Mouse (Mus musculus) lung, embryonic 14.5 days (tissue): ENCODE results near the gene Bcor. TPM values are rescaled to one million over a fixed set of nuclear protein-coding genes. Genes with fewer than 3 reads are reported as not detected.

Source experiments
- ATAC-seq: fragments of 200-750 bp; cut with Nextera tagmentation; 2 replicates; pipeline ENCODE4 v1.8.0; 2017; ENCODE audit warnings: mild to moderate bottlenecking, moderate TSS enrichment, moderate library complexity; ENCODE audit not compliant: insufficient read depth
- DNase-seq: peaks from one replicate; pipeline ENCODE4 v3.0.0-alpha.2; 2015
- H3K27ac ChIP-seq: fragments of 300-500 bp; sonication (generic); 2 replicates; pipeline ENCODE4 v1.5.1; 2014; ENCODE audit warnings: low read depth, mild to moderate bottlenecking, moderate library complexity
- H3K27me3 ChIP-seq: fragments of 300-500 bp; sonication (generic); 2 replicates; pipeline ENCODE4 v1.6.1; 2014; ENCODE audit warnings: low read length, control low read depth; ENCODE audit not compliant: insufficient read depth
- H3K36me3 ChIP-seq: fragments of 300-500 bp; sonication (generic); 2 replicates; pipeline ENCODE4 v1.6.1; 2014; ENCODE audit warnings: control low read depth; ENCODE audit not compliant: insufficient read depth
- H3K4me1 ChIP-seq: fragments of 300-500 bp; sonication (generic); 2 replicates; pipeline ENCODE4 v1.6.1; 2014; ENCODE audit warnings: antibody characterized with exemption, control low read depth; ENCODE audit not compliant: insufficient read depth
- H3K4me2 ChIP-seq: fragments of 300-500 bp; sonication (generic); 2 replicates; pipeline ENCODE4 v1.6.1; 2014; ENCODE audit warnings: mild to moderate bottlenecking
- H3K4me3 ChIP-seq: fragments of 300-500 bp; sonication (generic); 2 replicates; pipeline ENCODE4 v1.5.1; 2014; ENCODE audit warnings: low read depth, low read length
- H3K9ac ChIP-seq: fragments of 300-500 bp; sonication (generic); 2 replicates; pipeline ENCODE4 v1.6.1; 2014
- H3K9me3 ChIP-seq: fragments of 300-500 bp; sonication (generic); 2 replicates; pipeline ENCODE4 v1.6.1; 2016; ENCODE audit warnings: low read depth, low read length, control low read depth
- CTCF ChIP-seq: IDR thresholded peaks from 2 replicates; pipeline ENCODE4 v1.5.1; 2016; ENCODE audit warnings: antibody characterized with exemption, low read depth
- WGBS: fragments of 180-500 bp; shearing (Covaris S2); extraction: QIAGEN DNeasy Blood & Tissue Kit; methylation state at CpG from one replicate; pipeline ENCODE4 v1.1.7; 2014; 5-methylcytosine and 5-hydroxymethylcytosine counted together
- polyA plus RNA-seq: library from polyadenylated mRNA; unstranded; fragments of >200 nt; fragmentation: Nextera tagmentation; extraction: Ambion mirVana; gene quantifications from 2 replicates; pipeline ENCODE4 v1.2.1, GENCODE M21; 2014

The Bcor gene
- polyA plus RNA-seq, 1 experiment from 2014 or later = 28.9 TPM

GRCm38 (mm10) chrX:12146263-12146662 lies 13.9 kb downstream of the Bcor start:
- TF ChIP-seq CTCF = no peak
- DNase-seq = no peak
- Histone ChIP-seq H3K36me3 (no peaks in the 10 kb centered on the region), H3K27me3 (0 out of 2 replicates have a peak, but pooled peaks cover 2% of the 10 kb centered on the region), H3K4me2 (no peak overlapping the region), H3K4me3 (no peak overlapping the region), H3K9me3 (no peaks in the 10 kb centered on the region), H3K9ac (no peak overlapping the region), H3K4me1 (no peaks in the 10 kb centered on the region), H3K27ac (no peak overlapping the region)
- ATAC-seq = no peak
- WGBS = 67% methylated on average over 2 of the region's 2 CpGs

- no peak overlapping the region for H3K4me3 ChIP-seq
- WGBS = 67% methylated on average over 5 of the region's 5 CpGs
- no peak for DNase-seq
- no peak overlapping the region for H3K27ac ChIP-seq
- H3K4me1 ChIP-seq = peaks cover 4% of the 10 kb centered on the region; the same call in 1 of the 2 replicates
- no peak for ATAC-seq
- no peak overlapping the region for H3K9ac ChIP-seq
- no peak for TF ChIP-seq CTCF
- H3K4me2 ChIP-seq = no peak overlapping the region
- no peaks in the 10 kb centered on the region for H3K9me3 ChIP-seq
- no peaks in the 10 kb centered on the region for H3K36me3 ChIP-seq
- H3K27me3 ChIP-seq = peaks cover 12% of the 10 kb centered on the region; the same call in 1 of the 2 replicates
These were observed 17.3 kb downstream of the Bcor start for GRCm38 (mm10) chrX:12142832-12143231.

GRCm38 (mm10) chrX:12140086-12140740 lies 19.9 kb downstream of the Bcor start:
- ATAC-seq = peak; percentile 29; the same call in 1 of the 2 replicates
- no peaks in the 10 kb centered on the region for H3K36me3 ChIP-seq
- H3K27me3 ChIP-seq = peaks cover 28% of the 10 kb centered on the region
- H3K4me1 ChIP-seq = peaks cover 4% of the 10 kb centered on the region; the same call in 1 of the 2 replicates
- H3K9me3 ChIP-seq = no peaks in the 10 kb centered on the region
- H3K9ac ChIP-seq = peak overlapping the region; percentile 48
- H3K4me3 ChIP-seq = peak overlapping the region; percentile 27
- H3K4me2 ChIP-seq = peak overlapping the region; percentile 62
- no peak for TF ChIP-seq CTCF
- peak; percentile 52 for DNase-seq
- WGBS = 2% methylated on average over 45 of the region's 51 CpGs
- H3K27ac ChIP-seq = no peak overlapping the region; the same call in 1 of the 2 replicates

GRCm38 (mm10) chrX:12138266-12138665 lies 21.9 kb downstream of the Bcor start:
- H3K27me3 ChIP-seq = peaks cover 44% of the 10 kb centered on the region
- DNase-seq (no peak), ATAC-seq (no peak)
- H3K4me1 ChIP-seq = peaks cover 4% of the 10 kb centered on the region; the same call in 1 of the 2 replicates
- no peak overlapping the region for H3K4me2 ChIP-seq
- no peaks in the 10 kb centered on the region for H3K9me3 ChIP-seq
- H3K4me3 ChIP-seq = no peak overlapping the region
- H3K36me3 ChIP-seq = no peaks in the 10 kb centered on the region
- no peak overlapping the region for H3K9ac ChIP-seq
- no peak for TF ChIP-seq CTCF
- no peak overlapping the region for H3K27ac ChIP-seq
- 35% methylated on average over 7 of the region's 7 CpGs for WGBS

GRCm38 (mm10) chrX:12137121-12137521 lies 23.0 kb downstream of the Bcor start:
- H3K4me1 ChIP-seq = peaks cover 4% of the 10 kb centered on the region; the same call in 1 of the 2 replicates
- peak overlapping the region; percentile 37 for H3K4me3 ChIP-seq
- ATAC-seq (no peak), DNase-seq (no peak)
- peak overlapping the region; percentile 74 for H3K4me2 ChIP-seq
- H3K27me3 ChIP-seq = peaks cover 51% of the 10 kb centered on the region
- 1% methylated on average over 24 of the region's 25 CpGs for WGBS
- no peaks in the 10 kb centered on the region for H3K9me3 ChIP-seq
- TF ChIP-seq CTCF = no peak
- H3K27ac ChIP-seq = peak overlapping the region; percentile 83; the same call in 1 of the 2 replicates
- peak overlapping the region; percentile 34 for H3K9ac ChIP-seq
- no peaks in the 10 kb centered on the region for H3K36me3 ChIP-seq

GRCm38 (mm10) chrX:12136261-12137101 lies 23.7 kb downstream of the Bcor start:
- WGBS = 2% methylated on average over 50 of the region's 50 CpGs
- Histone ChIP-seq H3K27me3 (peaks cover 51% of the 10 kb centered on the region), H3K36me3 (no peaks in the 10 kb centered on the region), H3K9me3 (no peaks in the 10 kb centered on the region), H3K4me2 (peak overlapping the region; percentile 74), H3K4me1 (peaks cover 4% of the 10 kb centered on the region; the same call in 1 of the 2 replicates), H3K27ac (peak overlapping the region; percentile 83), H3K4me3 (peak overlapping the region; percentile 37), H3K9ac (peak overlapping the region; percentile 34)
- DNase-seq (peak; percentile 78), ATAC-seq (peak; percentile 22)
- no peak for TF ChIP-seq CTCF
